Mouse (Mus musculus) 416B (cell line): ENCODE measurements at regions not wholly inside any gene's neighbourhood (a gene's known extent, or its start where the extent isn't known, plus 50 kb on each side); places are given as distances from the start of the nearest gene placed in this dataset.

Experiments
- DNase-seq: peaks from one replicate; pipeline ENCODE4 v3.0.0; 2011; ENCODE audit warnings: low read depth

DNA sequence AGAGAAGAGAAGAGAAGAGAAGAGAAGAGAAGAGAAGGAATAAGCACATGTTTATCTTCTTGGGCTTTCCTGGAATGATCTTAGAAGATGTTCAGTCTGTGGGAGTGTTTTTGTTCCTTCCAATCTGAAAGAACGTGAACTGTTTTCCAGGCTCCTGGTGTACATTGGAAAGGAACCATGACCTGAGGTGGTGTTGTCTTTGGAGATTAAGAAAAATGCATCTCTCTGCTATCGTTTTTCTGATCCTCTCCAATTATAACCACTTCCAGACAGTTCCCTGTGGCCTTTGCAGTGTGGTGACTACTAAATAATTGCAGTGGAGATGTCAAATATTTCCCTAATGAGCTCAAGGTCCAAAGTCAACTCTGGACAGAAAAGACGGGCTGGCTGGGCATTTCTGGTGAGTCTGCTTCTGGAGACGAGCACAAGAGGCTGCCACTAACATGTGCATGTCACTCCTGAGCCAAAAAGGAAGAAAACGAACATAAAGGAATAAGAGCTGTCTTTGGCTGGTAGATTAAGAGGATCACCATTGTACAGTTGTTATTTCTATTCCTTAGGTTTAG is 431.7 kb downstream of the Adgrl2 start:
- DNase-seq, result no peak

DNA sequence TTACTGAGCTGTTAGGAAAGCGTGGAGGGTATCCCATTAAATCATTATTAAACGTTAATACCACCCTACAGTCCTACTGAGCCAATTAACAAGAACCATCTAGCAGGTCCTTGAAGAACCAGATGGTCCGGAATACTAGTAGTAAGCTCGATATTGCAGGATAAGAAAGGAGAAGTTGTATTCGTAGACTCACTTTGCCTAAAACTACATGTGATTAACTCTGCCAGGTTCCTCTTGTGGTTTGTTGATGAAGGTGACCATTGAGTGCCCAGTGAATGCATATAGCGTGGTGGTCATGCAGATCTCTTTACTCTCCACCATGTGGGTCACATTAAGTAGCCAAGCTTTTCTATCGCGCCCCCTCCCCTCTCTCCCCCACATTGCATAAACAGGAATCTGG is 435.0 kb downstream of the Adgrl2 start:
- no peak for DNase-seq

DNA sequence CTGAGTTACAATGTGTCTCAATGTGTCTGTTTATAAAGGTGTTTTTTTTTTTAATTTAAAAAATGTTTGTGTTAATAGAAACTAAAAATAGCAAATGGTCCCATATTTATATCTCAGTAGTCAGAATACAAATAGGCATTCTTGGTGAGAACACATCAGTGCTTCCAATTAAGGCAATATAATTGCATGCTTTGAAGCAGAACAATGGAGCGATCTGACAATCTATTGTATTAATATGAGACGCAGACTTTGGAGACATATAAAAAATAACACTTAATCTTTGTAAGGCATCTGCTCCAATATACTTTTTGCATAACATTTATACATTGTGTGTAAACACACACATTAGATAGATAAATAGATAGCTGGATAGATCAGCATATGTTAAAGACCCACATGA is 439.6 kb downstream of the Adgrl2 start:
- DNase-seq, result no peak

DNA sequence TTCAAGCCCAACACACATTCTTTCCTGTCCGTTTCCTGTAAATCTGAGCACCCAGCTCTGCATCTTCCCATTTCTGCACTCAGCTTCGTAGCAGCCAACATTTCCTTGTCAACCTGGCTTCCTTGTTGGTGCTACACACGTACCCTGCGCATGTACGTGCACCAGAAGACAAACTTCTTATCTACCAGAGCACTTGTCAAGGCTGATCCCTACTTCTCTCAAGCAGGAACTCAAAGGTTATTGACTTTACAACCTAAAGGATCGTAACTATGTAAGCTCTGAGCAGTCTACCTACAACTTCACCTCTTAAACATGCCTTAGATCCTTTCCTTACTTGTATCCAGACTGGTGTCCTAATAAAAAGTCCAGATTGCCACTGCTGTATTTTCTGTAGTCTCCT is 445.4 kb downstream of the Adgrl2 start:
- DNase-seq, result no peak

DNA sequence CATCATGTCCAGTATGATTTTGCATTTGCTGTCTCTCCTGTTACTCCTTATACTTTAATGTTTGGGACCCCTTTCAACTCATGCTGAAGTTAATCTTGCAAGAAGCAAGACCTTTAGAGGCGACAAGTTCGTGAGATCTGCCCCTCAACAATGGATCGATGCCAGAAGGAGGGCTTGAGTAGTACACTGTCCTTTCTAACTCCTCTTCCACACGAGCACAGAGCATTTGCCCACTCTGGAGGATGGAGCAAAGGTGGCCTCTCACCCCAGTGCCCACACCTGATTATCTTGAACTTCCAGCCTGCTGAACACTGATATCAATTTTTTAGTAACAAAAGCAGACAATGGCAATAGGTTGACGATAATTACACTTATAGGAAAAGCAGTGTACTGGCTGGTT is 448.1 kb downstream of the Adgrl2 start:
- no peak for DNase-seq

DNA sequence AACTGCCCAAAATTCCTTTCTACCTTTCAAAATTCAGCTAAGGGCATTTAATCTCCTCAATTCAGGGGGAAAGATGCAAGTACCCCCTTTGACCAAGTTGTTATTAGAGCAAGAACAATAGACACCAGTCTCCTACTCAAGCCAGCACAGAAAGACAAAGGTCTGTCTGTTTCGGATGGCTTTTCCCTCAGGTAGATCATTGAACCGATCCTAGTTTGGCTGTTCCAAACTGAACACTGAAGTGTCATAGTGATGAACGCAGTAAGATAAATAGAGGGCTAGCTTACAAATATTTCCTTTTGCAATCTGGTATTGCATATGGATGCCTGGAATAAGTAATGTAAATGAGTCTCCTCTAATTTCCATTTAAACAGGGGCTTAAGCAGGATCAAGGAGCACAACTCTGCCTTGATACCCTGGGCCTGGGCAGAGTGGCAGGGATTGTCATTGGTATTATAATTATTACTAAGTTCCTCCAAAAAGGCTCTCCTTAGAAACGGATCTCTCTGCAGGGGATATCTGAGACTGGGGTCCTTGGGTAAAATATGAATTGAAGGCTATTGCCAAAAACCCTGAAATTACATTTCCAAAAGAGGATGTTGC is 452.6 kb downstream of the Adgrl2 start:
- no peak for DNase-seq

DNA sequence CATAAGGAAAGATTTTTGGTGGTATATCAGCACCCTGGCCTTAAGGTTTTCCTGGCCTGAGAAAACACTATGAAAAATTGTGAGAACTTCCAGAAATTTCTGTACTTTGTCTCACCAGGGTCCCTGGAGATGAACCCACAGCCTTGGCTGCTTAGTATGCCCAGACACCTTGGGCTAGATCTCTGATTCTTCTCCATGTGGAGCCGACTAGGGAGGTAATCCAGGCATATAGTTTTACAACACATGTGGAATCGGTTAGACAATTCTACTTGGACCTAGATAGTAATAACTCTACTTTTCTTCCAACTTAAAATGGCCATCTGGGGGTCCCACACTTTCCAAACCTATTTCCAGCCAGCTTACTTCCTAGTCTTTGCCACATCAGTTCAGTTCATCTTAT is 460.5 kb downstream of the Adgrl2 start:
- DNase-seq, result no peak

DNA sequence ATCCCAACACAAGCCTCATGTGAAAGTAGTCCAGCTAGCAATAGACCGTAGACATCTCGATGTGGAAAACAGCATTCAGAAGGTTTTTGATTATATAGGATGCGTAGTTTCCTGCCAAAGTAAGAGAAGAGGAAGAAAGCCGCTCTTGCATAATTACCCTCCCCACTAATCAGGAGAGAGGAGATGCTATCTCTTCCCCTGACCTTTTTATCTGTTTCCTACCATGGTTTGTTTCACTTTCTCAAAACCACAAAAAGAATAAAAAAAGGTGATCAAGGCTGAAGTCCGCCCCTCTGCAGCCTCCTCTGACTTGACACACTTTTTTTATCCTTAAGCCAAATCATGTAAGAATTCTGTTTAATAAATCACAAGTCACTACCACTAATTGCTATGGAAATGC is 480.0 kb downstream of the Adgrl2 start:
- DNase-seq, result peak; percentile 96

DNA sequence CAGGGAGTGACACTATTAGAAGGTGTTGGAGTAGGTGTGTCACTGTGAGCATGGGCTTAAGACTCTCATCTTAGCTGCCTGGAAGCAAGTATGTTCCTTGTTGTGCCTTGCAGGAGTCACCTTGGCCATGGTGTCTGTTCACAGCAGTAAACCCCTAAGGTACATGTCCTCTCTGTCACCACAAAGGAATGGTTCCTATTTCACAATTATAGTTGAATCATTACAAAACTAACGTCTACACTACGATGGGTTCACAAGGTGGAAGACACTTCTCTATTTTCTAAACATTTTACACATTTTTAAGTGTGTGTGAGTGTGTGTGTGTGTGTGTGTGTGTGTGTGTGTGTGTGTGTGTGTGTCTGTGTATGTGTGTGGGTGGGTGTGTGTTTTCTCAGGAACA is 485.4 kb downstream of the Adgrl2 start:
- DNase-seq, result peak; percentile 29

DNA sequence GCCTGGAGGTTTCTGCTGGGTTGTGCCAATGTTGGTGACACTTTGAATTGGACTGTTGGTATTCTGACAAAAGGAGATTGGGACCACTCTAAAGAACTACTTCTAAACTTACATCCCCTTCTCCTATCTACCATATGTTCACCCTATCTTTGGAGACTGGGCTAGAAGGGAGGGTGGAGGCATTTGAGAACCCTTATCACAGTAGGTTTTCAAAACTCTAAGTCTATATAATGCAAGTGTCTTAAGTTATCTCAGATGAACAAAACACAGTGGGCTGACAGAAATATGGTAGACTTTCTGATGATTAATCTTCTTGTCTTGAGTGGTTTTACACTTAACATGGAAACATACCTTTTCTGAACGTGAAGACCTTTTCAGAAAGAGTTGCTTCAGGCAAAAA is 486.9 kb downstream of the Adgrl2 start:
- no peak for DNase-seq

DNA sequence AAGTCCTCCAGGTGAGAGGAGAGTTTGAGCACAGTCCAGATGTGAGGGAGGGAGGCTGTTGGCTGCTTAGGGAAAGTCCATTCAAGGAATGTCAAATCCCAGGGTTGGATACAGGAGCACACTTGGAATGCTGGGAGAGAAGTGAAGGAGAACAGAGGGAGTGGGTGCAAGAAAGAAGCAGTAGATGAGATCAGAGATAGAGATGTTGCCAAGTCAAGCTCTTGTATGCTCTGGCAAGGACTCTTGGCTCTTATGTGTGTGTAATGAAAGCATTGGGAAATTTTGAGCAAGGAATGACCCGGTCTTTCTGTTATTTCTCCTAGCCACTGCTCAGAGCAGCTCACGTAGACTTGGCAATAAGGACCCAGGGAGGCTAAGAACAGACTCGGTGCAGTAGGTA is 488.6 kb downstream of the Adgrl2 start:
- no peak for DNase-seq

DNA sequence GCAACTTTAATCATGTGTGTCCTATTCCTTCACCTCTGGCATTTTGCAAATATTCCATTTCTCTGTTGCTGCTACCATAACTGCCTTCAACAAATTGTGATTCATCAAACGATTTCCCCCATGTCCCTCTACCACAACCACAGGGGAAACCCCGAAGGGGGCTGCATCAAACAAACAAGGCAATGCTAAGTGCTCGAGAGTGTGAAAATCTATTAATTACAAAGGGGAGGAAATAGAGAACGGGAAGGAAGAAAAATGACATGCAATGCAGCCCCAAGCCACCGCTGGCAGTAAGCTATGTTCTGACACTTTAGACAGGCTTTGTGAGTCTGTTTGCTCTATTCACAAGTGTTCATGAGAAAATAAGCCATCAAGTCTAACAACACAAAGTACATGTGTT is 493.7 kb downstream of the Adgrl2 start:
- DNase-seq, result peak; percentile 68

DNA sequence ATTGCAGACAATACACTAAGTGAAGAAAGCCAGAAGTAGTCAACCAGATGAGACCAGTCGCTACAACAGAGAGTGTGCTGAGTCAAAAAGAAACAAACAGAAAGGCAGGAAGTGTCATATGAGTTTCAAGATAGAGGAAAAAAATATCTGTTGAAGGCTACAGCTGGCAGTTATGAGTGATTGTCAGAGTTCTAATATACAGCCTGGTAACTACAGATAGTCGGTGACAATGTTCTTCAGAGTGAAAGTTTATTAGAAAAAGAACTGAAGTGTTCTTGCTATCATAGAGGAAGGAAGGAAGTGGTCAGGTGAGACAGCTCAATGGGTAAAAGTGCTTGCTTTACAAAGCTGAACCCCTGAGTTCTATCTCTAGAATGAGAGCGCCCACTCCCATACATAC is 499.1 kb downstream of the Adgrl2 start:
- peak; percentile 55 for DNase-seq

DNA sequence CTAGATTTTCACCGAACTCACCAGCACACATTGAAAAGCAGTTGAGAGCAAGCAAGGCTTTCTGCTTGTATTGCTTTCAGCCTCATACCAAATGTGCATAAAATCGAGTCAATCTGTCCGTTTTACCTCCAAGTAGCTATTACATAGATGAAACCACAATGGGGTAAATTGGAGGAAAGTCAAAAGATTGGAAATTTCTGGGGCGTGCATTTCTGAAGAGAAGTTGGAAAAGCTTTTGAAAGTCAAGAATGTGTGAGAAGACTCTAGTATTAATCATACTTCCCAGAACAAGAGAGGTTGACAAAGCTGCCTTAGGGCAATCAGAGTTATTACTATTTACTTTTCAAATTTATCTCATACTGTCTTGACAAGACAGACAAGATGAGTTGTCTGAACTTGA is 501.2 kb downstream of the Adgrl2 start:
- no peak for DNase-seq

DNA sequence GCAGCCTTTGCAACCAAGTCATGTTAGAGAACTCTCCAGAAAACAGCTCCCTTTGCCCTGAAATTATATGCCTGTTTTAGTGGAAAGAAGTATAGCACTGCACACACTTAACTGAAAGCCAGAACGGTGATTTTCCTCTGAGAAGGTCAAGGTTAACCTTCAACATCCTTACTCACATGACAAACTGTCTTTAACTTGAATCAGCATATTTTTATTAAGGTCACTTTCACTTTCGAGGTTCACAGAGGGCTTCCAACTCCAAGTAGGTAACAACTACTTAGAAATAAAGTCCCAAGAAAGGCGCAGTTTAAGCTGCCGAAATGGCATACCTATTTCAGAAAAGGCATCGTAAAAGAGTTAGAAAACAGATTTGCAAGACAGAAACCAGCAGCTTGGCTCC is 502.4 kb downstream of the Adgrl2 start:
- no peak for DNase-seq

DNA sequence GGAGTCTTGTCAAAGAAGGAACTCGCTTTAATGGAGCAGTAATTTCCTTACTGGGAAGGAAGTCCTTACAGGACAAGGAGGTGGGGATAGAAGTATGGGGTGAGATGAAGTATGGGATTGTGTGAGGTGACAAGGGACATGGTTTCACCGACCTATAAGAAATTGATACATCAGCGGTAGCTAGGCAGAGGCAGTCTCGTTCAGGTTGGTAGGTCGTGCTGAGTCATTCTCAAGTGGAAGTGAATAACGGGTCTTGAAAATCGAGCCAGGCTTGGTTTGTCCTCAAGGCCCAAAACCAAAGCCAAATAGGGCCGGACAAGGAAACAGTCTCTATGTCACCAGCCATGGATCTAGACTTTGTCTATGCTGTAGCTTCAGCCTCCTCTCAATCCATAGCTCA is 514.5 kb downstream of the Adgrl2 start:
- peak; percentile 19 for DNase-seq

DNA sequence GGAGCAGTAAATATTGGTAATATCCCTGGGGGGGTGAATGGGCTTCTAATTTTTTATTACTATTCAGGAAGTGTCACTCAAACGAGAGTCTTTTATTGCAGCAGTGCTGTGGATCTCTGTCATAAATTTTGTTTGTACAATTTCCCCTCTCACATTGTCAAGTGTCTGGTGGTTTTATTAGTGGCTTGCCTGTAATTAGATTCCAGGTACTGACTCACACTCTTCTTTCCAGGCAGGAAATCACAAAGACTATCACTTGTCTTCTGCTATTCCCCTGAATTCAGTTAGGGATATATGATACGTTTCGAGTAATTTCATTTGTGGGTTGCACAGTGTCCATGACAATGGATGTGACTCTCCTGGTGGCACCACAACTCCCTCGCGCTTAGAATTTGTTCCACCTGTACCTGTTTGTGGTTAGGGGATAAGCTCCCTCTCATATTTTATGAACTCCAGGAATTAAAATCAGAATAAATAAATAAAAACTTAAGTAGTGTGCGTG is 517.4 kb downstream of the Adgrl2 start:
- DNase-seq, result no peak

DNA sequence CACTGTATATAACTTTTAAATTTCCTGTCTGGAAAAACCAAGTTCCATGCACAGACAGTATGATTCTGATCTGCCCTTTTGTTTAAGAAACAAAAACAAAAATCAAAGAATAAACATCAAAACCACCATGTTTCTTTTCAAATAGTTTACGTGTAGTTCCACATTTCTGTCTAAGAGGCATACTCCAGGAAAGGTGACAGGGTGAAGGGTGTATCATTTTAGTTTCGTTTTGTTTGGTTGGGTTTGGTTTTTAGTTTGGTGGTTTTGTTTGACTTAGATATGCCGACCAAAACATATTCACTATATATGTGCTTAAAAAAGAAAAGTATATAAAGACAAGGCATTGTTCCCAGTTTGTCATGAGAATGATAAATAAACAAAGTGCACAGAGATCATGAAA is 524.9 kb downstream of the Adgrl2 start:
- no peak for DNase-seq

DNA sequence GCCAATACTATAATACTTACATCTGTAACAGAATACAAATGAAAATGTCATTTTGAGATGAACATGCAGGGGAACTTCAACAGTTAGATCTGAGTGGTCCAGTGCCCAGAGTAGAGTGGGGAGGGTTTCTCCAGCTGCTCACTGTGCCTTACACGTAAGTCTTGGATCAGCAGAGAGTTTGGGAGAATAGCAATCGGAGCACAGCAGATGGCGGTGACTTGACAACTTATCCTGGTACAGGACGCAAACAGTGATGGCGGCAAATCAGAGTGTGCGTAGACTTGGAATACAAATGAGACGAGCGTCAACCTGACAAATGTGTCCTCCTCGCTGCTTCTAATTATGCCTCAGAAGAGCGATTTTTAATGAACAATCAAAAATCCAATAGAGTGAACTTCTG is 527.6 kb downstream of the Adgrl2 start:
- DNase-seq, result no peak

DNA sequence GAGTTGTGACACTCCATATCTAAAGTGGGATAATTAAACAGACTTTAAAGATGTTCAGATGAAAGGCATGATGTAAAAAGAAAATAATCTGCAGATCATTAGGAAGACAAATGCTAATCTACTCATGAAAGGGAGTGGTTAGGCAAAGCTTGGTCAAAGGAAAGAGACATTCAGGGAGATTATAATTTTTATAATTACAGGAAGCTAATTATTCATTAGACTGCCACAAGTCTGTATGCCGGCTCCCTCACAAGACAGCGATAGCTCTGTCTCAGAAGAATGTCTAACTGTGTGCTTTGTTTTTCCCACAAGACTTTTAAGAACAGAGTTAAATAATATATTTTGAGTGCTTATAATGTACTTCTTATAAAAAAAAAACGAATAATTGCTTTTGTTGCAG is 541.5 kb downstream of the Adgrl2 start:
- no peak for DNase-seq

DNA sequence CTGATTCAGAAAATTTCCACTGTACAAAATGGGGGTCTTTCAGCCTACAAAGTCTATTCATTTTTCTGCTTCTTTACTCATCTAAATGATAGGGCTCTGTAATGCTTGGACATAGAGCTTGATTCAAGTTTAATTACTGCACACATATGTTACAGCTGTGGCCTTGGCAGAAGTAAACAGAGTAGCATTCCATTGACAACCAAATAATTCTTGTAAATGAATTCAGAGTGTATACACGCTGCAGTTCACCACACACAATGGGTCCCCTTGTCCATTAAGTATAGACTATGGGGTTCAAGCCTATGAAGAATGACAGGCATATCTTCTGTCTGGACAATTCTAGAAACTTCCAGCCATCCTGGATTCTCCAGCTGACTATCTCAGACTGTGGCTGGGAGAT is 541.9 kb downstream of the Adgrl2 start:
- DNase-seq, result no peak

DNA sequence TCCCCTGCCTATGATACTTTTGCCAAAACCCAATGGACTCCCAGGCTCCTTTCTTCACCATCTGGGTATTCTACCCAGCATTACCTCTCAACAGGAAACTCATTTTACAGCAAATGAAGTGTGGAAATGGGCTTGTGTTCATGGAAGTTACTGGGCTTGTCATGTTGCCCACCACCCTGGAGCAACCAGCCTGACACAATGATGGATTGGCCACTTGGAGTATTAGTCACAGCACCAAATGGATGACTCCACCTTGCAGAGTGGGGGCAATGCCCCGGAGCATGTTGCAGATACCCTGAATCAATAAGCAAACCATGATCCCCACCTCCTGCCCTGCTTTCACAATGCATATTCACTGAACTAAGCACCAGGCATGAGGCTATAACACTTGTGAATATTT is 543.5 kb downstream of the Adgrl2 start:
- no peak for DNase-seq

DNA sequence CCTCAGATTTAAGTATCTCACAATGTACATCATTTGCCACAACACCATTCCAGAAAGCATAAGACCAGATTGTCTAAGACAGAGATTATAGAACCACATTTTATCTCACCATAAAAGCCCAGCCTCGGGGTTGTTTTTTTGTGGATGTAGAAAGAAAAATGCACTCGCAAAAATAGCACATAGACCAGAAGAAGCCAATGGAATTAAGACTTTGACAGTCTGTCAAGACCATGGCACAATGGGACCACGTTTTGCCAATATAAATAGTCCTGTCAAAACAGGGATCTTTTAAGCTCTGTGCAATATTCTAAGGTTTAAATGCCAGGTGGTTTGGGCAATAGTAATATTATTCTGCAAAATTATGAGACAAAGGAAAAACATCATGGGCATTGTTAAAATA is 547.3 kb downstream of the Adgrl2 start:
- DNase-seq, result no peak

DNA sequence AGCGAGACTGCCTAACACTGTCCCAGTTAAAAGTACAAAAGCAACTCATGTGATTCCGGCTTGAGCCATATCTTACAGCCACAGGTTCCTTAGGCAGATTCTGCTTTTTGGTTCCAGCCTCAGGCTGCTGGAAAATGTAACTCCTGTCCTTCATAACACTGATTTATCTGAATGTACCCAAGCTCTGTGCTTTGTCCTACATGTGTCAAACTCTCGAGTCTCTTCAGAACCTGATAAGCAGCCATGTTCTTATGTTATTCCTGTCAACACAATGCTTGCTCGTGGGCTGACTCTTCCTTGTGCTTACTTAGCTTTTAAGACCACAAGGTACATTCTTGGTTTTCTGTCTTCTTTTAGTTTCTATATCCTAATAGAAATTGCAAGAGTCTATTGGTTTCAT is 556.3 kb downstream of the Adgrl2 start:
- no peak for DNase-seq
